Mouse (Mus musculus) cerebellum, adult 18-20 months (tissue): ENCODE results near the gene Akr7a5.

Experiments
- DNase-seq, 2 experiments: peaks; one replicate each; pipeline ENCODE4 v3.0.0; 2021

Akr7a5 gene

GRCm38 (mm10) chr4:139301780-139302179 is 8.8 kb upstream of the Akr7a5 start:
- no peak for DNase-seq

- DNase-seq, result no peak
Measured at GRCm38 (mm10) chr4:139302241-139302640, 8.3 kb upstream of the Akr7a5 start.

GRCm38 (mm10) chr4:139305521-139305920 is 5.0 kb upstream of the Akr7a5 start:
- DNase-seq, result no peak

GRCm38 (mm10) chr4:139307916-139308315 is 2.6 kb upstream of the Akr7a5 start:
- DNase-seq, result no peak

- DNase-seq, result peak in 1 of 2 experiments; percentile 22
Measured at GRCm38 (mm10) chr4:139309651-139310050, 893 bp upstream of the Akr7a5 start.

- DNase-seq, result no peak
Measured at GRCm38 (mm10) chr4:139310899-139311701, 556 bp downstream of the Akr7a5 start.

- DNase-seq, result no peak
Measured at GRCm38 (mm10) chr4:139311707-139312106, 1.2 kb downstream of the Akr7a5 start.

GRCm38 (mm10) chr4:139312632-139313031 is 2.1 kb downstream of the Akr7a5 start:
- peak; percentile 31 to 48 for DNase-seq

- DNase-seq, result no peak
Measured at GRCm38 (mm10) chr4:139318449-139318848, 7.9 kb downstream of the Akr7a5 start.

- no peak for DNase-seq
Measured at GRCm38 (mm10) chr4:139319740-139320139, 9.2 kb downstream of the Akr7a5 start.

GRCm38 (mm10) chr4:139330605-139331004 is 20.1 kb downstream of the Akr7a5 start:
- peak; percentile 35 to 48 for DNase-seq

GRCm38 (mm10) chr4:139334631-139335295 is 24.2 kb downstream of the Akr7a5 start:
- DNase-seq, result no peak

- DNase-seq, result no peak
Measured at GRCm38 (mm10) chr4:139335507-139335906, 25.0 kb downstream of the Akr7a5 start.

GRCm38 (mm10) chr4:139336822-139337483 is 26.4 kb downstream of the Akr7a5 start:
- peak; percentile 67 to 78 for DNase-seq

- DNase-seq, result no peak
Measured at GRCm38 (mm10) chr4:139338145-139338544, 27.6 kb downstream of the Akr7a5 start.

GRCm38 (mm10) chr4:139340835-139341234 is 30.3 kb downstream of the Akr7a5 start:
- DNase-seq, result no peak

GRCm38 (mm10) chr4:139341556-139342233 is 31.2 kb downstream of the Akr7a5 start:
- no peak for DNase-seq

GRCm38 (mm10) chr4:139343718-139344117 is 33.2 kb downstream of the Akr7a5 start:
- DNase-seq, result peak; percentile 16 to 29

- DNase-seq, result no peak
Measured at GRCm38 (mm10) chr4:139345416-139346019, 35.0 kb downstream of the Akr7a5 start.

- peak; percentile 87 to 88 for DNase-seq
Measured at GRCm38 (mm10) chr4:139351931-139352711, 41.6 kb downstream of the Akr7a5 start, which contains the start of the genes Mrto4, Emc1 and Ubr4. Gene Mrto4, minus strand, starts transcription at chr4:139352576. Gene Emc1, plus strand, starts transcription at chr4:139352587. Gene Ubr4, plus strand, starts transcription at chr4:139352609.

GRCm38 (mm10) chr4:139352832-139353231 is 42.3 kb downstream of the Akr7a5 start:
- DNase-seq, result no peak

GRCm38 (mm10) chr4:139357211-139357610 is 46.7 kb downstream of the Akr7a5 start:
- no peak for DNase-seq
